Mouse (Mus musculus) thymus, adult 2 months (tissue): ENCODE measurements around the gene Upp2.

ENCODE experiments used
- CTCF ChIP-seq: fragments of 200-500 bp; IDR thresholded peaks from 2 replicates; pipeline ENCODE4 v1.5.1; 2012; ENCODE audit warnings: mild to moderate bottlenecking, control low read depth, low read length, moderate library complexity, borderline replicate concordance; ENCODE audit not compliant: control insufficient read depth, poor library complexity, insufficient read depth; ENCODE audit errors: extremely low read depth
- POLR2A ChIP-seq: fragments of 200-500 bp; IDR thresholded peaks from 2 replicates; pipeline ENCODE4 v1.6.1; 2012; ENCODE audit warnings: mild to moderate bottlenecking, low read length, control low read depth, moderate library complexity; ENCODE audit not compliant: control insufficient read depth, poor library complexity, insufficient read depth; ENCODE audit errors: extremely low read depth

DNA sequence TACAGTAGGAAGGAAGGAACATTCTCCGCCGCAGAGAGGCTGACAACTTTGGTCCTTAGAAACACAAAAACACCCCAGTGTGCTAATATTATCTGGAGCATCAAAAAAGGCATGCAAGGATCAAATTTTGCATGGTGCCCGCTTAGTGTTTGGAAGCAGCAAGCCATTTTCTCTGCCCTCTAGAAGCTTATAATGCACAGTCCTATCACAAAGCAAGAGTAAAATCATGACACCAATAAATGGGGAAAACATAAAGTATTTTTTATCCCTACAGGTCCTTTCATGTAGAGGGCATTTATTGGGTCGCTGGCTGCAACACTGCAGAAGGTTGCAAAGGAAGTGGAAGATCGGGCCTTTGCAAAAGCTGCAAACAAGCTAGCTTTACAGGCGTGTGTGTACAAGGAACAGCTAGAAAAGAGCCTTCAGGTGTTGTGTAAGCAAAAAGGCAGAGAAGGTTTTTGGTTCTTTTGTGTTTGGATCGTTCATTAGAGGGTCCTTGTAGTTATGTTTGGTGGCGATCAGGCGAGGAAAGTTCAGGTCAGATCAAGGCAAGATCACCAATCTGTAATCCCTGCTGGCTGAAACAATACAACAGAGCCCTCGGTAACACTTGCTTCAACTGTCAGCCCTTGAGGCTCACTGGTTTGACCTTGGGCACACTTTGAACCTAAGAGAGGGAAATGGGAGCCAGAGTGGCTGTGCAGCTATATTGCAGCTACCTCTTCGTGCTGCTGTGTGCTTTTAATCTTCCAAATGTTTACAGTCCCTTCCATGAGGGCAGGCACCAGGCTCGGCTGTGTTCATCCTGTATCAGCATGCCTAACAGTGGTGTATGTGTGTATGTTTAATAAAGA is 995 bp downstream of the Upp2 start:
- TF ChIP-seq CTCF (no peak), POLR2A (no peak)
